Mouse (Mus musculus): ENCODE results near the gene Olfr967. TPM values are rescaled to one million over a fixed set of nuclear protein-coding genes. Genes with fewer than 3 reads are reported as not detected.
"Not testable (repeated sequence)": the region's sequence is repeated elsewhere in the genome, so short reads cannot be mapped to it uniquely, and the experiment has no call there.

The Olfr967 gene
- total RNA-seq (2014; fragmentation: Nextera tagmentation) (not detected in 2 replicates), total RNA-seq (2017) (not detected in 2 replicates)

DNA sequence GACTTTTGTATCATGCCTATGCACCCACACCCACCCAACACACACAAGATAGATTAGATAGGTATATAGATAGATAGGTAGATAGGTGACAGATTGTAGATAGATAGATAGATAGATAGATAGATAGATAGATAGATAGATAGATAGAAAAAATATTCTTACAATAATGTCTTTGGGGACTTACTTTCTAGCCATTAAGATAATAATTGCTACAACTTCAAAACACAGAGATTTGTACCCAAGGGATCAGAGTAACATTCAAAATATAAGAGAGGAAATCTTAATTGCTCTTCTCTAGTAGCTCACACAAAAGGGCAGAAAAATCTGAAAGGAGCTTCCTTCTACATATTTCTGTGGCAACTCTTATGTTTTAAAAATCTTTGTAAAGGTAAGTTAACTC, at the start of gene Olfr967:
Gene Olfr967 (plus strand): TSS at position 301 of the 400 bp plus-strand sequence.
- no peak for ATAC-seq (replicated peaks; ENCODE audit: poor library complexity, severe bottlenecking)

GRCm38 (mm10) chr9:39701123-39701522, 44.9 kb upstream of the Olfr967 start:
- not testable (repeated sequence) for ATAC-seq (replicated peaks; ENCODE audit: poor library complexity, severe bottlenecking)

GRCm38 (mm10) chr9:39707017-39707416, 39.0 kb upstream of the Olfr967 start, which contains the start of gene Olfr149:
Gene Olfr149 (minus strand): TSS chr9:39707117.
- ATAC-seq (replicated peaks; ENCODE audit: poor library complexity, severe bottlenecking), result no peak

DNA sequence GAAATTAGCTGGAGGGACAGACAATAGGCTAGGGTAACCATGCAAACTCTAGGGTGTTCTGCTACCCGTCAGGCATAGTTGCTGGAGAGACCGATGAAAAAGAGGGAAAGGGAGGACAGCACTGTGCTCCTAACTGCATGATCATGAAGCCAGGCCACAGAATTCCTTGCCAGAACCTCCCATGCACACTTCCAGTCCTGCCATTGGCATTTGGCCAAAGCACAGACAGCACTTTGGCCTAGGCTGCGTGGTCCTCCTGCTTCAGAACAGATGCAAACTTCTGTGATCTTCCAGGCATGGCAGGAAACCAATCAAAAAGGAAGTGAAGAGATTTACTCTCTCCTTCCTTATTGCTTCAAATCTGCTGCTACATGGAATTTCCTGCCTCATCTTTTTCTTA, 37.1 kb upstream of the Olfr967 start:
- ATAC-seq (replicated peaks; ENCODE audit: poor library complexity, severe bottlenecking), result no peak

DNA sequence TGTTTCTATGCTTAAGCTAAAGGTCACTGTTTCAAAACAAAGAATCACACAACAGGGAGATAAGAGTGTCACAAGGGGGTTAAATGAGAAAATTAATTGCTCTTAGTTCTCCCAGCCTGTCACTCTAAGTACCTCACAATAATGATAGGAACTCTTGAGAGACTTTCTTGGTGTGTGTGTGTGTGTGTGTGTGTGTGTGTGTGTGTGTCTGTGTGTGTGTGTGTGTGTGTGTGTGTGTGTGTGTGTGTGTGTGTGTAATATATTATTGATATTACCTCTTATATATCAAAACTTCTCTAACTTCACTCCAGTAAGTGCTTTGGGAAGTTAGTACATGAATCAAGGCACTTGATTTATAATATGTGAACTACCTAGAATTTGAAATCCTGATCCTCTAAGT, 35.0 kb upstream of the Olfr967 start, which contains the start of gene Olfr965:
Gene Olfr965 (plus strand): TSS at position 301 of the 400 bp plus-strand sequence.
- ATAC-seq (replicated peaks; ENCODE audit: poor library complexity, severe bottlenecking), result no peak

DNA sequence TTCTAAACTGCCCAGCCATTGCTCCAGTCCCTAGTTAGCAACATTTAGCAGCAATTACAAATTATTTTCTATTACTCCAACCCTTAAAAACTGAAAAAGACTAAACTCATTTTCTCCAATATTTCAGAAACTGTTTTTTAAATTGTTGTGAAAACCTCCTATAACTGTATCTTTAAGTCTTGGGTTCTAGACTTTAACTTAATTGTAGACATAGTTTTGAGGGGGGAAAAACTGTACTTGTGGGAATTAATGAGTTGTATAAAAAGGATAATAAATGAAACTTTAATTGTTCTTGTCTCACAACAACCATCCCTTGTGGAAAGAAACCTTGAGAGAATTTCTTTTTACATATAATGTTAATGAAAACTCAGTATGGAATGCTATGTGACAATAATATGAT, 15.4 kb upstream of the Olfr967 start, which contains the start of gene Olfr150:
Gene Olfr150 (plus strand): TSS at position 301 of the 400 bp plus-strand sequence.
- no peak for ATAC-seq (replicated peaks; ENCODE audit: poor library complexity, severe bottlenecking)

GRCm38 (mm10) chr9:39740741-39741140, 5.3 kb upstream of the Olfr967 start:
- no peak for ATAC-seq (replicated peaks; ENCODE audit: poor library complexity, severe bottlenecking)

DNA sequence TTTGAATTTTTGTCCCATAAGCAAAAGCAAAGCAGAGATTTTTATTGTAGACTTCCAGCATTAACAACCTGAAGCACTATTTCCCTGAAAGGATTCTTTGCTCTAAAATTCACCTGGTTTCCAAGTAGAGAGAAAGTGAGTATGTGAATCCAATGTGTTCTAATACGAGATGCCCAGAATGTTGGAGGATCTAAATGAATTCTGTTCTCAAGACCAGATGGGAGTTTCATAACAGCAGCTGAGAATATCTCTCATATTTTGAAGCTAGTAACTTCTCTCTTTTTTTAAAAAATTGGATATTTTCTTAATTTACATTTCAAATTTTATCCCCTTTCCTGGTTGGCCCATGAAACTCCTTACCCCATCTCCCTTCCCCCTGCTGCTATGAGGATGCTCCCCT, 379 bp downstream of the Olfr967 start:
- no peak for ATAC-seq (replicated peaks; ENCODE audit: poor library complexity, severe bottlenecking)

DNA sequence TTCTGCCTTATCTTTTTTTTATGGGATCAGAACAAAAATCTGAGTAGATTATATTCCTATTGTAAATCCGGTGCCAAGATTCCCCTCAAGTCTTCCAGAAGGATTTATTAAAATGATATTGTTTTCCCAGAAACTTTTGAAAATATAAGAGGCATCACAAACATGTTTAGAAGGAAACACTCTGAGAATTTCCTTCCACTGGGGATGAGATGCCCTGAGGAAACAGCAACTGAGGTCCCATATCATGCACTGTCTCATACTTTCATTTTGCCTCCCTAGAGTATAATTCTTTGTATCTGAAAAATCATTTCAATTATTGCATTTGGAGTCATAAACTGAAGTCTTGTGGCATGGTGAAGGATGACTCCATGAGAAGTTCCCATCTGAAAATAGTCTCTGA, 37.1 kb downstream of the Olfr967 start, which contains the start of gene Olfr968:
Gene Olfr968 (minus strand): TSS at position 101 of the 400 bp plus-strand sequence.
- no peak for ATAC-seq (replicated peaks; ENCODE audit: poor library complexity, severe bottlenecking)

DNA sequence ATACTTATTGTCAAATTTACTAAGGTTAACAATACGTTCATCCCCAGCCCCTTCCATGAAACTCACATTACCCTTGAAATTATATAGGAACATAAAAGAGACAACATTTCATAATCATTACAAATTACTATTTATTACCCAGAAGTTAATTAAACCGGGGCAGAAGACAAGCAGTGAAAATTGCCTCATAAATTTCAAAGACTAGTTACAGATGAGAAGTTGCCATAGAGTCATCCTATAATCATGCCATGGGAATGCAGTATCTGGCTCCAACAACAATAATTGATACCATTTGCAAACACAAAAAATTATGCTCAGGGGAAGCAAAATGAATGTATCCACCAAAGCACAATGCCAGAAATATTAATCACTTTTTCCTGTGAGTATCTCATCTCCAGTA, 44.5 kb downstream of the Olfr967 start, which contains the start of gene Olfr969:
Gene Olfr969 (plus strand): TSS at position 388 of the 400 bp plus-strand sequence.
- no peak for ATAC-seq (replicated peaks; ENCODE audit: poor library complexity, severe bottlenecking)

Other genes starting within 250 kb of the Olfr967 start
- not detected in 2 replicates for gene Olfr957, start 230.4 kb upstream of the Olfr967 start, total RNA-seq (2014; fragmentation: Nextera tagmentation)
- not detected in 2 replicates for gene Olfr957, start 230.4 kb upstream of the Olfr967 start, total RNA-seq (2017)
- gene Olfr958, start 192.2 kb upstream of the Olfr967 start, total RNA-seq (2014; fragmentation: Nextera tagmentation), result not detected in 2 replicates
- not detected in 2 replicates for gene Olfr958, start 192.2 kb upstream of the Olfr967 start, total RNA-seq (2017)
- gene Olfr959, start 170.7 kb upstream of the Olfr967 start, total RNA-seq (2014; fragmentation: Nextera tagmentation), result not detected in 2 replicates
- gene Olfr959, start 170.7 kb upstream of the Olfr967 start, total RNA-seq (2017), result not detected in 2 replicates
- not detected in 2 replicates for gene AW551984, start 141.8 kb upstream of the Olfr967 start, total RNA-seq (2014; fragmentation: Nextera tagmentation)
- not detected in 2 replicates for gene AW551984, start 141.8 kb upstream of the Olfr967 start, total RNA-seq (2017)
- not detected in 2 replicates for gene Olfr148, start 135.6 kb upstream of the Olfr967 start, total RNA-seq (2014; fragmentation: Nextera tagmentation)
- gene Olfr148, start 135.6 kb upstream of the Olfr967 start, total RNA-seq (2017), result not detected in 2 replicates
- not detected in 2 replicates for gene Olfr960, start 124.9 kb upstream of the Olfr967 start, total RNA-seq (2014; fragmentation: Nextera tagmentation)
- not detected in 2 replicates for gene Olfr960, start 124.9 kb upstream of the Olfr967 start, total RNA-seq (2017)
- not detected in 2 replicates for gene Olfr961, start 101.2 kb upstream of the Olfr967 start, total RNA-seq (2014; fragmentation: Nextera tagmentation)
- not detected in 2 replicates for gene Olfr961, start 101.2 kb upstream of the Olfr967 start, total RNA-seq (2017)
- gene Olfr963, start 79.0 kb upstream of the Olfr967 start, total RNA-seq (2014; fragmentation: Nextera tagmentation), result not detected in 2 replicates
- not detected in 2 replicates for gene Olfr963, start 79.0 kb upstream of the Olfr967 start, total RNA-seq (2017)
- not detected in 2 replicates for gene Olfr149, start 39.1 kb upstream of the Olfr967 start, total RNA-seq (2014; fragmentation: Nextera tagmentation)
- not detected in 2 replicates for gene Olfr149, start 39.1 kb upstream of the Olfr967 start, total RNA-seq (2017)
- not detected in 2 replicates for gene Olfr965, start 34.9 kb upstream of the Olfr967 start, total RNA-seq (2014; fragmentation: Nextera tagmentation)
- gene Olfr965, start 34.9 kb upstream of the Olfr967 start, total RNA-seq (2017), result not detected in 2 replicates
- gene Olfr150, start 15.3 kb upstream of the Olfr967 start, total RNA-seq (2014; fragmentation: Nextera tagmentation), result not detected in 2 replicates
- not detected in 2 replicates for gene Olfr150, start 15.3 kb upstream of the Olfr967 start, total RNA-seq (2017)
- not detected in 2 replicates for gene Olfr968, start 37.0 kb downstream of the Olfr967 start, total RNA-seq (2014; fragmentation: Nextera tagmentation)
- not detected in 2 replicates for gene Olfr968, start 37.0 kb downstream of the Olfr967 start, total RNA-seq (2017)
- not detected in 2 replicates for gene Olfr969, start 44.7 kb downstream of the Olfr967 start, total RNA-seq (2014; fragmentation: Nextera tagmentation)
- not detected in 2 replicates for gene Olfr969, start 44.7 kb downstream of the Olfr967 start, total RNA-seq (2017)
- not detected in 2 replicates for gene Olfr970, start 62.6 kb downstream of the Olfr967 start, total RNA-seq (2014; fragmentation: Nextera tagmentation)
- not detected in 2 replicates for gene Olfr970, start 62.6 kb downstream of the Olfr967 start, total RNA-seq (2017)
- gene Olfr971, start 90.6 kb downstream of the Olfr967 start, total RNA-seq (2014; fragmentation: Nextera tagmentation), result not detected in 2 replicates
- gene Olfr971, start 90.6 kb downstream of the Olfr967 start, total RNA-seq (2017), result not detected in 2 replicates
- gene Olfr972, start 120.2 kb downstream of the Olfr967 start, total RNA-seq (2014; fragmentation: Nextera tagmentation), result not detected in 2 replicates
- gene Olfr972, start 120.2 kb downstream of the Olfr967 start, total RNA-seq (2017), result not detected in 2 replicates
- gene Olfr229, start 161.1 kb downstream of the Olfr967 start, total RNA-seq (2014; fragmentation: Nextera tagmentation), result not detected in 2 replicates
- not detected in 2 replicates for gene Olfr229, start 161.1 kb downstream of the Olfr967 start, total RNA-seq (2017)
- gene Olfr974, start 191.3 kb downstream of the Olfr967 start, total RNA-seq (2014; fragmentation: Nextera tagmentation), result not detected in 2 replicates
- not detected in 2 replicates for gene Olfr974, start 191.3 kb downstream of the Olfr967 start, total RNA-seq (2017)
- not detected in 2 replicates for gene Olfr975, start 205.8 kb downstream of the Olfr967 start, total RNA-seq (2014; fragmentation: Nextera tagmentation)
- gene Olfr975, start 205.8 kb downstream of the Olfr967 start, total RNA-seq (2017), result not detected in 2 replicates
- gene Olfr976, start 214.9 kb downstream of the Olfr967 start, total RNA-seq (2014; fragmentation: Nextera tagmentation), result not detected in 2 replicates
- not detected in 2 replicates for gene Olfr976, start 214.9 kb downstream of the Olfr967 start, total RNA-seq (2017)
- gene Olfr978, start 245.9 kb downstream of the Olfr967 start, total RNA-seq (2014; fragmentation: Nextera tagmentation), result not detected in 2 replicates
- not detected in 2 replicates for gene Olfr978, start 245.9 kb downstream of the Olfr967 start, total RNA-seq (2017)

Measured in granulocyte monocyte progenitor cell, adult 5-6 weeks (primary cell).